Mouse (Mus musculus) heart, adult 9 months (tissue): ENCODE data around the gene Leprot.

Source experiments
- DNase-seq, 2 experiments: peaks; one replicate each; pipeline ENCODE4 v3.0.0; 2022; ENCODE audit warnings: low spot score in 2 of 2

Leprot gene

DNA sequence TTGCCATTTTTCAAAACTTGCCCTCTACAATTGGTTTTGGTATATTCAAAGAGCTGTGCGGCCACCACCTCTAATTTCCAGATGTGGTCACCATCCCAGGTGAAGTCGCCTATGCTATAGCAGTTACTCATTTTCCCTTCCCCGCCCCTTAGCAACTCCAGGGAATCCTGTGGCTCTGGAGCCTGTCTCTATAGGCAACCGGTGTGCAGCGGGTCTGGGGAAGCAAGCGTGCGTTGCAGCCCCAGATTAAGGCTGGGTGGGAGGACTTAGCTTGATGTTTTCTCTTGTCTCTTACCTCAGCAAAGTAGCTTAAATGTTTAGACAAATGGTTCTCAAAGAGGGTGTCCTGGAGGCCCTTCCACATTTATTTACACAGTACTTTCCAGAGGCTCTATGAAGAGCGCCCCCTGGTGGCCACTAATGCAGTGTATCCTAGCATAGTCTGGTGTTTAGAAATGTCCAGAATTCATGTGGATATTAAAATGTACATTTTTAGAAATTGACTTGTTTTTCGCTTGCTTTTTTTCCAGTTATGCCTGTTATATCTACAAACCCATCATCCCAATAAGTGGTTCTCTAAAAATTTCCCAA is 16.7 kb downstream of the Leprot start:
- no peak for DNase-seq

GRCm38 (mm10) chr4:101664766-101665165 is 17.2 kb downstream of the Leprot start:
- DNase-seq: no peak

GRCm38 (mm10) chr4:101669161-101669560 is 21.6 kb downstream of the Leprot start:
- no peak for DNase-seq

DNA sequence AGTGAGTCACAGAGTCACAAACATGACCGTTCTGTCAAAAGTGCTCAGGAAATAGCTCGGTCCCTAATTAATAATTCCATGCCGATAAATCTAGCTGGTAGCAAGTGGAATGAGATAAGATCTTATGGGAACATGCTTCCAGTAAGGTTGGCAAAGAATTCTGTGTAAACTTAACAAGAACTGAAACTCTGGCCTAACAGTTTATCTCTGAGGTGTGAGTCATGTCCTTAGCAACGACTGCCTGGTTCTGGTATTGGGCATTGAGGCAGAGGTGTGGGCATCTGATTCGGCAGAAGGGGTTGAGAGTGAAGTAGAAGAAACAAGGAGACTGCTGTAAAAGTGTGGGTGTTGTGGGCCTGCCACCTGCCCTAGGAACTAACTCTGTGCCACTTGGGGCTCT is 22.3 kb downstream of the Leprot start:
- DNase-seq: no peak

- no peak for DNase-seq
These were observed 27.3 kb downstream of the Leprot start for GRCm38 (mm10) chr4:101674790-101675189.

- DNase-seq: peak; percentile 72
These were observed 28.2 kb downstream of the Leprot start for GRCm38 (mm10) chr4:101675726-101676125.

GRCm38 (mm10) chr4:101682620-101683019 is 35.1 kb downstream of the Leprot start:
- no peak for DNase-seq

- peak; percentile 27 to 52 for DNase-seq
These were observed 35.6 kb downstream of the Leprot start for GRCm38 (mm10) chr4:101683086-101683485.

GRCm38 (mm10) chr4:101684821-101685220 is 37.3 kb downstream of the Leprot start:
- peak; percentile 30 to 36 for DNase-seq

- DNase-seq: no peak
These were observed 38.8 kb downstream of the Leprot start for GRCm38 (mm10) chr4:101686227-101686810.

- no peak for DNase-seq
These were observed 41.7 kb downstream of the Leprot start for GRCm38 (mm10) chr4:101689241-101689640.

DNA sequence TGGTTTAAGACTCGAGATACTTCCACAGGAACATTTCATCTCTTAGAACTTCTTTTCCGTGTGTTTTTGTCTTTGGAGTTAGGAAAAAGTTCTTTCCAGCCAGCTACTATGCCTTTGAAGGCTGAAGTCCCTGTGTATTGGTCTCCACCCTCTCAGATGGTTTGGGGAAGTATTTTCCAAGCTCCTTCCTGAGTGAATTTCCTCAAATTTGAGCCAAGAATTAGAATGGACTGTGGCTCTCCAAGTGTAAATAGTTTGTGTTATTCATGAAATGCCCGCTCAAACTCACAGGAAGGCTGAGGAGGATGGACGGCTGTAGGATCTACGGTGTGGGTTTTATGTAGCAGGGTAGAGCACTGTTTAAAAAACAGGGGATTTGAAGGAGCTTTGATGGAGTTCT is 42.1 kb downstream of the Leprot start:
- peak; percentile 37 to 65 for DNase-seq

- peak; percentile 40 to 56 for DNase-seq
These were observed 45.4 kb downstream of the Leprot start for GRCm38 (mm10) chr4:101692892-101693291.

DNA sequence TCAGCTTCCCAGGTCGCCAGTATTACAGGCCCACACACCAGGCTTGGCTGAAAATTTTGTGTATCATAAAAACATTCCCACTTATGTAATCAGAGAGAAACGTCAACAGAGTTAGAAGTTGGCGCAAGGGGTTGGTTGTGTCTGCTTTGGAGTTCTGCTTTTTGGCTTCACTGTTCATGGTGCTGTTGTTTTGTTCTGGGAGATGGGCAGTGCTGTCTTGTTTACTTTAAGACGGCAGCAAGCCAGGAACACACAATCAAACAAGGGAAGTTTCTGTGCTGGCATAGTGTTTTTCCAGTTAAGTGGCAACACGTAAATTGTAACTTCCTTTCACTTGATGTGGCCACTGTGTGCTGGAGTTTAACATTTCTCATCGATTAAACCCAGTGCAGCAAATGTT is 47.0 kb downstream of the Leprot start:
- DNase-seq: no peak

GRCm38 (mm10) chr4:101697236-101697635 is 49.7 kb downstream of the Leprot start:
- DNase-seq: no peak

DNA sequence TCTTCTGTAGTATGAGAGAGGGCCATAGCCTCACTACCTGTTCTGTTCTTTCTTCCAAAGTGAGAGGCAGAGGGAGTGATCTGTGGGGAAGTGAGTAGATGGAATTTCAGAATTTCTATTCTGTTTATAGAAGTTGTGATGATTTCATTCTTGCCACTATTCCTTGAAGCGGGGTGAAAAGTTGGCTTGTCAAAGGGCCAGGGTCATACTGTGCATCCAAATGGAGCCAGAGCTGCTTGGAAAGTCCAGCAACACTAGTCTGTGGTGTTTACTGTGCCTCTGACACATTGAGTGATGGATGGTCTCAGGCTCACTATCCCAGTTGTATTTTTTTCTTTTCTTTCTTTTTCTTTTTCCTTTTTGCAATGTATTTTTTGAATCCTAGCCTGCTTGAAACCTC is 51.9 kb downstream of the Leprot start:
- no peak for DNase-seq

- no peak for DNase-seq
These were observed 53.5 kb downstream of the Leprot start for GRCm38 (mm10) chr4:101700892-101701640.

DNA sequence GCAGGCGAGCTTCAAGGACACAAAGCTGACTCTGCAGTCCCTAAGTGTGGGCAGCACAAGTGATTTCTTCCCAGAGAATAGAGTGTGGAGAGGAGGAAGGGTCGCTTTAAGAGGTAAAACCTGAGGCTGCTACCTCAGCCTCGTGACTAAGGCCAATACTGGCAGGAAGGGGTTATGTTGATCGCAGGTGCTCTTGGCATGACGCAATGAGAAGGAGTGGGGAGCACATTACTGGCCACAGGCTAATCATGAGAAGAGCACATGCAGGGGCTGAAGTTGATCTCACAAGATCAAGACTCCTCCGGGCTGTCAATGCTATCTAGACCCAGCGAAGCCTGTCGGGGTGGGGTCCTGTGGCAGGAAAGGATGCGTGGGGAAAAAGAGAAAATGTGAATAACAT is 57.8 kb downstream of the Leprot start:
- DNase-seq: no peak

GRCm38 (mm10) chr4:101707234-101707633 is 59.7 kb downstream of the Leprot start:
- no peak for DNase-seq

DNA sequence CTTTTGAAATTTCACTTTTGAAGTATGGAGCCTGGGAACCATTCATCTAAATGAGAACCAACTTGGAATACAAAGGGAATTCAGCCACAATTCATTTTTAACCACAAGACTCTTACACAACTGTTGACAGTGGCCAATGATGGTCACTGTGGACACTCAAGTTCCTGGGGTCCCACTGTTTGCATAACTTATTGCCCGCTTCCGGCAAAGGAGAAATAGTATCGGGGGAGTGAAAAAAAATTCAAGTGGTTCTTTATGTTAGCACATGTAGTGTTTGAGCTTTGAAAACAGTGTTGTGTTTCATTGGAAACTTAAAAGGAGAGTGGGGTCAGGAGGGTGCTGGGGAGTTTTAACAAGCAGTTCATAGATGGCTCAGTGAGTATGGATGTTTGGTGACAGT is 60.4 kb downstream of the Leprot start:
- no peak for DNase-seq
